Mouse (Mus musculus) lung, adult 2 months (tissue): ENCODE results near the gene Jmjd4.

Experiments used
- CTCF ChIP-seq: fragments of 200-500 bp; IDR thresholded peaks from 2 replicates; pipeline ENCODE4 v1.5.1; 2011; ENCODE audit warnings: mild to moderate bottlenecking, low read length, control low read depth; ENCODE audit not compliant: insufficient read depth
- POLR2A ChIP-seq: fragments of 200-500 bp; IDR thresholded peaks from 2 replicates; pipeline ENCODE4 v1.6.1; 2011; ENCODE audit warnings: low read depth, mild to moderate bottlenecking, control low read depth, low read length, borderline replicate concordance; ENCODE audit errors: extremely low read depth

DNA sequence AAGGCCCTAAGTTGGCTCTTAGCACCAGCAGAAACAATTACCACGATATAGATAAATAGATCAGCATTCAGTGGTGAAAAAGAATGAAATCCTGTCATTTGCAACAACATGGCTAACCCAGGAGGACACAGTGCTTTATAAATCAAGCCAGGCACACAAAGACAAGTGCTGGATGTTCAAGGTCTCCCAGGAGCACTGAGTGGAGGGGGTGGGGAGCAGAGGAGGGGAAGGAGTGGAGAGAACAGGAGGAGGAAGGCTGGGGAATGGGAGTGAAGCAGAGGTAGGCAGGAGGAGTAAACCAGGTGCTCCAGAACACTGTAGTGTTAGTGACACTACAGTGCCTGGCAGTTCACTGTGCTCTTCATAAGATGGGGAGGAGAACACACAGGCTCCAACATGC lies 44.1 kb upstream of the Jmjd4 start:
- no peak for TF ChIP-seq POLR2A
- no peak for TF ChIP-seq CTCF
